Mouse (Mus musculus): ENCODE measurements around the gene Tmem209. TPM values are rescaled to one million over a fixed set of nuclear protein-coding genes. Genes with fewer than 3 reads are reported as not detected.

Tmem209 gene
- polyA plus RNA-seq, 1 experiment from 2014 or later, result 12.6 TPM

DNA sequence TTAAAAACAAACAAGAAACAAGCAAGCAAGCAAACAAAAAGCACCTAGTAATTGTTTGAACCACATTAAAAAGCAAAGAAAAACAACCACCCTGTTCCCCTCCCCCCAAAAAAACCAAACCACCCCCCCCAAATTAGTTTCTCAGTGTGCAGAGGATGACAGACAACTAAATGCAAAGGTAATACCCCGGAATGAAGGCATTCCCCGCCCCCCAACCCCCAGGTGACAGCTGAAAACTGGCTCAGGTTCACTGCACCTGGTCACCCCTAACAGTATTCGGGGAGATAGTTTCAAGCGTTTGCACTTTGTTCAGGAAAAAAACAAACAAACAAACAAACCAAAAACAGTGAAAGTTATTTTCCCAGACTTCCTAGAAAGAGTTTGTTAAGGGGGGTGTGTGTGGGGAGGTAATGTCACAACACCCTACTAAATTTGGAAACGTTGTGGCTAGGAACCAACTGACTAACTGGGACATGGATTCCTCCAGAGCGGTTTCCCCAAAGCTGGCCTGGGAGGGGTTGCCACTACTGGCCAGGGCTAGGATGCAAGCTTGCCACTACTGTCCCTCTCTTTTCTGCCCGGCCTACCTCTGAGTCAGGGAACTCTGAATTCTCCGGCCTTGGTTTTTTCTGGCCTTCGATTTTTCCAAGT is 38.2 kb upstream of the Tmem209 start:
- Histone ChIP-seq H3K4me2 (ENCODE audit: low read depth, low read length) (peak overlapping the region; percentile 61), H3K27ac (ENCODE audit: low read depth) (no peak overlapping the region), H3K9me3 (ENCODE audit: low read length) (no peaks in the 10 kb centered on the region), H3K4me1 (ENCODE audit: insufficient read depth) (peaks cover 7% of the 10 kb centered on the region; the same call in 1 of the 2 replicates), H3K36me3 (replicated peaks; ENCODE audit: insufficient read depth, low read length) (no peaks in the 10 kb centered on the region), H3K9ac (replicated peaks) (no peak overlapping the region), H3K4me3 (ENCODE audit: low read depth, low read length) (0 out of 2 replicates have a peak overlapping the region, but pooled peaks have one; percentile 32), H3K27me3 (ENCODE audit: insufficient read depth, low read length) (0 out of 2 replicates have a peak, but pooled peaks cover 7% of the 10 kb centered on the region)
- DNase-seq, result no peak
- WGBS (ENCODE audit: insufficient replicate concordance), result 32% methylated on average over 9 of the region's 9 CpGs
- TF ChIP-seq CTCF (IDR thresholded peaks at IDR 0.05; ENCODE audit: low read depth) (no peak), EP300 (IDR thresholded peaks at IDR 0.05; ENCODE audit: low read depth) (no peak)
- ATAC-seq, result no peak

- Histone ChIP-seq H3K4me3 (ENCODE audit: low read depth, low read length) (peak overlapping the region; percentile 32), H3K4me1 (ENCODE audit: insufficient read depth) (peaks cover 7% of the 10 kb centered on the region; the same call in 1 of the 2 replicates), H3K27ac (ENCODE audit: low read depth) (no peak overlapping the region), H3K9me3 (ENCODE audit: low read length) (no peaks in the 10 kb centered on the region), H3K9ac (replicated peaks) (no peak overlapping the region), H3K36me3 (replicated peaks; ENCODE audit: insufficient read depth, low read length) (no peaks in the 10 kb centered on the region), H3K27me3 (ENCODE audit: insufficient read depth, low read length) (0 out of 2 replicates have a peak, but pooled peaks cover 7% of the 10 kb centered on the region), H3K4me2 (ENCODE audit: low read depth, low read length) (peak overlapping the region; percentile 61)
- WGBS (ENCODE audit: insufficient replicate concordance), result under 1% methylated on average over 13 of the region's 17 CpGs
- no peak for TF ChIP-seq EP300 (IDR thresholded peaks at IDR 0.05; ENCODE audit: low read depth)
- TF ChIP-seq CTCF (IDR thresholded peaks at IDR 0.05; ENCODE audit: low read depth), result no peak
- no peak for ATAC-seq
- DNase-seq, result no peak
These were observed 37.7 kb upstream of the Tmem209 start for GRCm38 (mm10) chr6:30547274-30547645.

DNA sequence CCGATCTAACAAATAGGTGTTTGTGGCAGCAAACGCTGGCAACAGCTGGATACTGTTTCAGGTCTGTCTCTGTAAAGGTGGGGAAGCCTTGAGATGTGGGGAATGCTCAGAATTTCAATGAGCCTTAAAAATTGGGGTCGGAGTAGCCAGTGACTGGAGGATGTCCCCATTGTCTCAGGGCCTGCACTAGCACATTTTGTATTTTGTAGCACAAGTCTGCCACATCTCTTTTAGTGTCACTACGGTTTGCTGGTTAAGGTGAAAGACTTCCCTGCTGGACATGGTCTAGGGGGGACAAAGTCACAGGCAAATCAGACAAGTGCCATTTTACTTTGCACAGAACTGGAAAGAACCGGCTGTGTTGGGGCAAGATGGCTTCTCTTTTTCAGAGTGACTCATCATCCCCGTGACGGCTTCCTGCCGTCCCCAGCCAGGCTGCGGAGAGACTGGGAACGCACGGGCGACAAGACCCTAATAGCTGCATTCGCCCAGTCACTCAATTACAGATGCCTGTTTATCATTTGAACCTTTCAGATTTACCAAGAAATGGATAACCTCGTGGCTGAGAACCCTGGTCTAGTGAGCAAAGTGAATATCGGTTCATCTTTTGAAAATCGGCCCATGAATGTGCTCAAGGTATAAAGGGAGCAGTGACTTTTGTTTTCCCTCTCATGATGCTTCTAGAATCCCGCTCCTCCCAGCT is 37.1 kb upstream of the Tmem209 start:
- no peaks in the 10 kb centered on the region for H3K9me3 ChIP-seq (ENCODE audit: low read length)
- DNase-seq (peak; percentile 38), ATAC-seq (0 out of 2 replicates have a peak, but pooled peaks have one; percentile 36)
- no peaks in the 10 kb centered on the region for H3K36me3 ChIP-seq (replicated peaks; ENCODE audit: insufficient read depth, low read length)
- H3K27ac ChIP-seq (ENCODE audit: low read depth), result no peak overlapping the region
- H3K4me2 ChIP-seq (ENCODE audit: low read depth, low read length), result peak overlapping the region; percentile 61
- WGBS (ENCODE audit: insufficient replicate concordance), result 23% methylated on average over 17 of the region's 17 CpGs
- TF ChIP-seq EP300 (IDR thresholded peaks at IDR 0.05; ENCODE audit: low read depth) (no peak), CTCF (IDR thresholded peaks at IDR 0.05; ENCODE audit: low read depth) (no peak)
- H3K27me3 ChIP-seq (ENCODE audit: insufficient read depth, low read length), result 0 out of 2 replicates have a peak, but pooled peaks cover 4% of the 10 kb centered on the region
- peak overlapping the region; percentile 32 for H3K4me3 ChIP-seq (ENCODE audit: low read depth, low read length)
- H3K9ac ChIP-seq (replicated peaks), result no peak overlapping the region
- peaks cover 7% of the 10 kb centered on the region; the same call in 1 of the 2 replicates for H3K4me1 ChIP-seq (ENCODE audit: insufficient read depth)

DNA sequence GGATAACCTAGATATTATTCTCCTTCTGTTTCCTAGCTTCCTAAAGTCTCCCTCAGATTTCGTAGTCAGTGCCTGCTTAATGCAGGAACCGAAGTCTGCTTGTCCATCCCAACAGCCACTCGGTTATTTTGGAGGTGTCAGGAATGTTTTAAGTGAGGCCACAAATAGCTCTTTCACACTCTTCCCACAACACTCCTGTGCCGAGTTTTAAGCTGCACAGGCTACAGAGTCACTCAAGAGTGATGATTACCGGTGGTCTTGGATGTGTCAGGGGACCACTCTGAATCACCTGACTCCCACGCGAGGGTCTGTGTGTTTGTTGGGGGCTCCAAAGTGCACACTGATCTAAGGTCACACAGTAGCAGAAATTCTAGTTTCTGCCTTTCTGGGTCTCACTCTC is 36.1 kb upstream of the Tmem209 start:
- no peak for TF ChIP-seq EP300 (IDR thresholded peaks at IDR 0.05; ENCODE audit: low read depth)
- TF ChIP-seq CTCF (IDR thresholded peaks at IDR 0.05; ENCODE audit: low read depth), result no peak
- no peaks in the 10 kb centered on the region for H3K36me3 ChIP-seq (replicated peaks; ENCODE audit: insufficient read depth, low read length)
- peaks cover 7% of the 10 kb centered on the region; the same call in 1 of the 2 replicates for H3K4me1 ChIP-seq (ENCODE audit: insufficient read depth)
- no peak for ATAC-seq
- no peak overlapping the region for H3K27ac ChIP-seq (ENCODE audit: low read depth)
- H3K4me2 ChIP-seq (ENCODE audit: low read depth, low read length), result no peak overlapping the region
- 73% methylated on average over 7 of the region's 7 CpGs for WGBS (ENCODE audit: insufficient replicate concordance)
- H3K9ac ChIP-seq (replicated peaks), result no peak overlapping the region
- 0 out of 2 replicates have a peak, but pooled peaks cover 4% of the 10 kb centered on the region for H3K27me3 ChIP-seq (ENCODE audit: insufficient read depth, low read length)
- H3K9me3 ChIP-seq (ENCODE audit: low read length), result no peaks in the 10 kb centered on the region
- no peak for DNase-seq
- no peak overlapping the region for H3K4me3 ChIP-seq (ENCODE audit: low read depth, low read length)

- ATAC-seq (no peak), DNase-seq (no peak)
- Histone ChIP-seq H3K9ac (replicated peaks) (no peak overlapping the region), H3K9me3 (ENCODE audit: low read length) (no peaks in the 10 kb centered on the region), H3K27ac (ENCODE audit: low read depth) (no peak overlapping the region), H3K36me3 (replicated peaks; ENCODE audit: insufficient read depth, low read length) (no peaks in the 10 kb centered on the region), H3K4me3 (ENCODE audit: low read depth, low read length) (no peak overlapping the region), H3K4me2 (ENCODE audit: low read depth, low read length) (no peak overlapping the region), H3K27me3 (ENCODE audit: insufficient read depth, low read length) (0 out of 2 replicates have a peak, but pooled peaks cover 4% of the 10 kb centered on the region), H3K4me1 (ENCODE audit: insufficient read depth) (peaks cover 3% of the 10 kb centered on the region; the same call in 1 of the 2 replicates)
- WGBS (ENCODE audit: insufficient replicate concordance), result 28% methylated on average over 8 of the region's 8 CpGs
- TF ChIP-seq CTCF (IDR thresholded peaks at IDR 0.05; ENCODE audit: low read depth) (no peak), EP300 (IDR thresholded peaks at IDR 0.05; ENCODE audit: low read depth) (no peak)
These were observed 34.3 kb upstream of the Tmem209 start for GRCm38 (mm10) chr6:30543851-30544250.

- Histone ChIP-seq H3K27me3 (ENCODE audit: insufficient read depth, low read length) (0 out of 2 replicates have a peak, but pooled peaks cover 4% of the 10 kb centered on the region), H3K9me3 (ENCODE audit: low read length) (no peaks in the 10 kb centered on the region), H3K27ac (ENCODE audit: low read depth) (no peak overlapping the region), H3K4me1 (ENCODE audit: insufficient read depth) (peaks cover 3% of the 10 kb centered on the region; the same call in 1 of the 2 replicates), H3K4me2 (ENCODE audit: low read depth, low read length) (no peak overlapping the region), H3K9ac (replicated peaks) (no peak overlapping the region), H3K36me3 (replicated peaks; ENCODE audit: insufficient read depth, low read length) (no peaks in the 10 kb centered on the region), H3K4me3 (ENCODE audit: low read depth, low read length) (no peak overlapping the region)
- 44% methylated on average over 12 of the region's 12 CpGs for WGBS (ENCODE audit: insufficient replicate concordance)
- no peak for DNase-seq
- no peak for ATAC-seq
- TF ChIP-seq CTCF (IDR thresholded peaks at IDR 0.05; ENCODE audit: low read depth) (no peak), EP300 (IDR thresholded peaks at IDR 0.05; ENCODE audit: low read depth) (no peak)
These were observed 33.5 kb upstream of the Tmem209 start for GRCm38 (mm10) chr6:30543077-30543476.
